Mouse (Mus musculus) stomach, embryonic 14.5 days (tissue): ENCODE data around the gene Syt1. TPM values are rescaled to one million over a fixed set of nuclear protein-coding genes. Genes with fewer than 3 reads are reported as not detected.

Experiments used
- ATAC-seq: fragments of 200-750 bp; cut with Nextera tagmentation; 2 replicates; pipeline ENCODE4 v1.8.0; 2017; ENCODE audit warnings: low read depth, moderate TSS enrichment; ENCODE audit not compliant: insufficient number of reproducible peaks, insufficient read depth, low FRiP score
- H3K27ac ChIP-seq: fragments of 300-500 bp; sonication (generic); 2 replicates; pipeline ENCODE4 v1.5.1; 2014; ENCODE audit warnings: mild to moderate bottlenecking, low read length, moderate library complexity, mixed read lengths
- H3K27me3 ChIP-seq: fragments of 300-500 bp; sonication (generic); 2 replicates; pipeline ENCODE4 v1.6.1; 2014; ENCODE audit warnings: low read length, control low read depth, mixed read lengths; ENCODE audit not compliant: control insufficient read depth, insufficient read depth
- H3K36me3 ChIP-seq: fragments of 300-500 bp; sonication (generic); 2 replicates; pipeline ENCODE4 v1.6.1; 2014; ENCODE audit warnings: mild to moderate bottlenecking, control low read depth, low read length, moderate library complexity, mixed read lengths; ENCODE audit not compliant: control insufficient read depth, insufficient read depth
- H3K4me1 ChIP-seq: fragments of 300-500 bp; sonication (generic); 2 replicates; pipeline ENCODE4 v1.6.1; 2014; ENCODE audit warnings: low read length, control low read depth, mixed read lengths; ENCODE audit not compliant: control insufficient read depth, insufficient read depth
- H3K4me2 ChIP-seq: fragments of 300-500 bp; sonication (generic); replicated peaks from 2 replicates; pipeline ENCODE4 v1.6.1; 2014; ENCODE audit warnings: low read depth, low read length, control low read depth
- H3K4me3 ChIP-seq: fragments of 300-500 bp; sonication (generic); 2 replicates; pipeline ENCODE4 v1.5.1; 2014; ENCODE audit warnings: low read depth, low read length, control low read depth
- H3K9ac ChIP-seq: fragments of 300-500 bp; sonication (generic); replicated peaks from 2 replicates; pipeline ENCODE4 v1.6.1; 2014; ENCODE audit warnings: low read depth, mild to moderate bottlenecking, control low read depth, low read length, moderate library complexity, mixed read lengths
- H3K9me3 ChIP-seq: fragments of 300-500 bp; sonication (generic); 2 replicates; pipeline ENCODE4 v1.6.1; 2016; ENCODE audit warnings: low read depth, low read length, control low read depth; ENCODE audit not compliant: control insufficient read depth
- WGBS: fragments of 180-500 bp; shearing (Covaris S2); extraction: QIAGEN DNeasy Blood & Tissue Kit; methylation state at CpG from one replicate; pipeline ENCODE4 v1.1.7; 2014; 5-methylcytosine and 5-hydroxymethylcytosine counted together
- polyA plus RNA-seq: library from polyadenylated mRNA; unstranded; fragments of >200 nt; fragmentation: Nextera tagmentation; extraction: Ambion mirVana; gene quantifications from 2 replicates; pipeline ENCODE4 v1.2.1, GENCODE M21; 2014

Syt1 gene
- polyA plus RNA-seq, 1 experiment from 2014 or later = 12.7 TPM

- no peak overlapping the region for H3K9ac ChIP-seq
- H3K27ac ChIP-seq = no peak overlapping the region
- no peak overlapping the region for H3K4me3 ChIP-seq
- no peaks in the 10 kb centered on the region for H3K27me3 ChIP-seq
- no peak for ATAC-seq
- H3K4me1 ChIP-seq = no peaks in the 10 kb centered on the region
- H3K9me3 ChIP-seq = no peaks in the 10 kb centered on the region
- no peak overlapping the region for H3K4me2 ChIP-seq
- WGBS = 81% methylated on average over 5 of the region's 5 CpGs
- H3K36me3 ChIP-seq = no peaks in the 10 kb centered on the region
Measured at GRCm38 (mm10) chr10:108896529-108896928, 114.3 kb downstream of the Syt1 start.

- no peaks in the 10 kb centered on the region for H3K9me3 ChIP-seq
- no peaks in the 10 kb centered on the region for H3K27me3 ChIP-seq
- 95% methylated on average over 6 of the region's 6 CpGs for WGBS
- no peak overlapping the region for H3K27ac ChIP-seq
- no peaks in the 10 kb centered on the region for H3K36me3 ChIP-seq
- H3K4me1 ChIP-seq = no peaks in the 10 kb centered on the region
- H3K4me2 ChIP-seq = no peak overlapping the region
- no peak overlapping the region for H3K4me3 ChIP-seq
- no peak for ATAC-seq
- no peak overlapping the region for H3K9ac ChIP-seq
Measured at GRCm38 (mm10) chr10:108893288-108893687, 117.5 kb downstream of the Syt1 start.

GRCm38 (mm10) chr10:108892441-108892840 lies 118.3 kb downstream of the Syt1 start:
- Histone ChIP-seq H3K27me3 (no peaks in the 10 kb centered on the region), H3K9ac (no peak overlapping the region), H3K9me3 (no peaks in the 10 kb centered on the region), H3K4me3 (no peak overlapping the region), H3K4me1 (no peaks in the 10 kb centered on the region), H3K36me3 (no peaks in the 10 kb centered on the region), H3K27ac (no peak overlapping the region), H3K4me2 (no peak overlapping the region)
- ATAC-seq = no peak
- 89% methylated on average over 1 of the region's 1 CpGs for WGBS

GRCm38 (mm10) chr10:108889084-108889483 lies 121.7 kb downstream of the Syt1 start:
- Histone ChIP-seq H3K4me1 (no peaks in the 10 kb centered on the region), H3K27ac (no peak overlapping the region), H3K9ac (no peak overlapping the region), H3K27me3 (no peaks in the 10 kb centered on the region), H3K4me3 (no peak overlapping the region), H3K36me3 (no peaks in the 10 kb centered on the region), H3K9me3 (no peaks in the 10 kb centered on the region), H3K4me2 (no peak overlapping the region)
- ATAC-seq = no peak
- 61% methylated on average over 4 of the region's 4 CpGs for whole genome bisulfite sequencing

GRCm38 (mm10) chr10:108886781-108887180 lies 124.0 kb downstream of the Syt1 start:
- Histone ChIP-seq H3K4me3 (no peak overlapping the region), H3K4me2 (no peak overlapping the region), H3K9ac (no peak overlapping the region), H3K4me1 (no peaks in the 10 kb centered on the region), H3K9me3 (no peaks in the 10 kb centered on the region), H3K27ac (no peak overlapping the region), H3K27me3 (no peaks in the 10 kb centered on the region), H3K36me3 (no peaks in the 10 kb centered on the region)
- ATAC-seq = no peak

GRCm38 (mm10) chr10:108885769-108886168 lies 125.0 kb downstream of the Syt1 start:
- Histone ChIP-seq H3K27me3 (no peaks in the 10 kb centered on the region), H3K9me3 (no peaks in the 10 kb centered on the region), H3K4me2 (no peak overlapping the region), H3K9ac (no peak overlapping the region), H3K4me1 (no peaks in the 10 kb centered on the region), H3K36me3 (no peaks in the 10 kb centered on the region), H3K27ac (no peak overlapping the region), H3K4me3 (no peak overlapping the region)
- no peak for ATAC-seq
- WGBS = 90% methylated on average over 1 of the region's 1 CpGs

GRCm38 (mm10) chr10:108884520-108884919 lies 126.3 kb downstream of the Syt1 start:
- ATAC-seq = no peak
- Histone ChIP-seq H3K27ac (no peak overlapping the region), H3K27me3 (no peaks in the 10 kb centered on the region), H3K36me3 (no peaks in the 10 kb centered on the region), H3K9me3 (no peaks in the 10 kb centered on the region), H3K9ac (no peak overlapping the region), H3K4me3 (no peak overlapping the region), H3K4me2 (no peak overlapping the region), H3K4me1 (no peaks in the 10 kb centered on the region)
- WGBS = 72% methylated on average over 1 of the region's 1 CpGs

GRCm38 (mm10) chr10:108880372-108880771 lies 130.4 kb downstream of the Syt1 start:
- H3K4me1 ChIP-seq = no peaks in the 10 kb centered on the region
- H3K9ac ChIP-seq = no peak overlapping the region
- H3K27me3 ChIP-seq = no peaks in the 10 kb centered on the region
- WGBS = 96% methylated on average over 2 of the region's 2 CpGs
- H3K4me2 ChIP-seq = no peak overlapping the region
- H3K27ac ChIP-seq = no peak overlapping the region
- no peak for ATAC-seq
- H3K9me3 ChIP-seq = no peaks in the 10 kb centered on the region
- H3K4me3 ChIP-seq = no peak overlapping the region
- no peaks in the 10 kb centered on the region for H3K36me3 ChIP-seq

- no peak for ATAC-seq
- no peak overlapping the region for H3K9ac ChIP-seq
- no peaks in the 10 kb centered on the region for H3K27me3 ChIP-seq
- H3K9me3 ChIP-seq = no peaks in the 10 kb centered on the region
- H3K4me3 ChIP-seq = no peak overlapping the region
- no peaks in the 10 kb centered on the region for H3K36me3 ChIP-seq
- H3K27ac ChIP-seq = no peak overlapping the region
- H3K4me1 ChIP-seq = no peaks in the 10 kb centered on the region
- H3K4me2 ChIP-seq = no peak overlapping the region
- WGBS = 83% methylated on average over 5 of the region's 5 CpGs
Measured at GRCm38 (mm10) chr10:108875730-108876129, 135.1 kb downstream of the Syt1 start.
